Mouse (Mus musculus) MEL (cell line): ENCODE data around the gene 1700113H08Rik. TPM values are rescaled to one million over a fixed set of nuclear protein-coding genes. Genes with fewer than 3 reads are reported as not detected.

ENCODE experiments used
- DNase-seq: peaks from one replicate; pipeline ENCODE4 v3.0.0; 2011; ENCODE audit warnings: low read depth, low spot score
- H3K27ac ChIP-seq: 2 replicates; pipeline ENCODE4 v1.5.1; 2012; ENCODE audit warnings: low read depth, mild to moderate bottlenecking, control low read depth, low read length, moderate library complexity; ENCODE audit not compliant: control insufficient read depth
- H3K27me3 ChIP-seq, 2 experiments: fragments of 150-350 bp in 1 of 2; sonication (generic) in 1 of 2; 2 replicates each; pipeline ENCODE4 v1.6.1; 2012; ENCODE audit warnings: low read length in 2 of 2, mild to moderate bottlenecking in 2 of 2, improper control_type of control experiment in 1 of 2, moderate library complexity in 1 of 2; ENCODE audit not compliant: insufficient read depth in 2 of 2, control insufficient read depth in 1 of 2
- H3K36me3 ChIP-seq, 2 experiments: 2 replicates each; pipeline ENCODE4 v1.6.1; 2012 to 2014; ENCODE audit warnings: low read length in 2 of 2, improper control_type of control experiment in 1 of 2, inconsistent platforms in 1 of 2, mild to moderate bottlenecking in 1 of 2; ENCODE audit not compliant: insufficient read depth in 2 of 2, control insufficient read depth in 1 of 2
- H3K4me1 ChIP-seq, 2 experiments: fragments of 150-350 bp in 1 of 2; sonication (generic) in 1 of 2; 2 replicates each; pipeline ENCODE4 v1.6.1; 2012; ENCODE audit warnings: low read length in 2 of 2, improper control_type of control experiment in 1 of 2, mild to moderate bottlenecking in 1 of 2; ENCODE audit not compliant: insufficient read depth in 2 of 2, control insufficient read depth in 1 of 2
- H3K4me3 ChIP-seq, 2 experiments: fragments of 150-350 bp in 1 of 2; sonication (generic) in 1 of 2; 2 replicates each; pipeline ENCODE4 v1.5.1; 2012; ENCODE audit warnings: low read depth in 2 of 2, low read length in 2 of 2, mild to moderate bottlenecking in 2 of 2, moderate library complexity in 2 of 2, control low read depth in 1 of 2, improper control_type of control experiment in 1 of 2; ENCODE audit not compliant: control insufficient read depth in 1 of 2, insufficient read depth in 1 of 2
- H3K79me2 ChIP-seq: 2 replicates; pipeline ENCODE4 v1.6.1; 2012; ENCODE audit warnings: mild to moderate bottlenecking, low read length, moderate library complexity; ENCODE audit not compliant: control insufficient read depth, poor library complexity, insufficient read depth
- H3K9ac ChIP-seq: 2 replicates; pipeline ENCODE4 v1.6.1; 2012; ENCODE audit warnings: low read depth, mild to moderate bottlenecking, control low read depth, low read length, moderate library complexity; ENCODE audit not compliant: control insufficient read depth, poor library complexity, severe bottlenecking
- H3K9me3 ChIP-seq: fragments of 150-350 bp; sonication (generic); replicated peaks from 2 replicates; pipeline ENCODE4 v1.6.1; 2012; ENCODE audit warnings: mild to moderate bottlenecking, low read length, improper control_type of control experiment, moderate library complexity; ENCODE audit not compliant: insufficient read depth
- BHLHE40 ChIP-seq: IDR thresholded peaks from 2 replicates; pipeline ENCODE4 v1.6.1; 2012; ENCODE audit warnings: low read depth, mild to moderate bottlenecking, inconsistent platforms, low read length, improper control_type of control experiment, borderline replicate concordance
- CHD1 ChIP-seq: IDR thresholded peaks from 2 replicates; pipeline ENCODE4 v1.6.1; 2012; ENCODE audit warnings: low read depth, mild to moderate bottlenecking, inconsistent platforms, low read length, improper control_type of control experiment
- CHD2 ChIP-seq: IDR thresholded peaks from 2 replicates; pipeline ENCODE4 v1.6.1; 2011; ENCODE audit warnings: low read length, improper control_type of control experiment
- CTCF ChIP-seq, 3 experiments: IDR thresholded peaks in 2 of 3; conservative IDR thresholded peaks in 1 of 3; 2 replicates each; pipeline ENCODE4 v1.5.1; 2011 to 2012; ENCODE audit warnings: low read length in 3 of 3, low read depth in 2 of 3, mild to moderate bottlenecking in 2 of 3, improper control_type of control experiment in 1 of 3, inconsistent platforms in 1 of 3, mixed read lengths in 1 of 3, moderate library complexity in 1 of 3; ENCODE audit not compliant: control insufficient read depth in 1 of 3, insufficient read depth in 1 of 3, poor library complexity in 1 of 3, severe bottlenecking in 1 of 3
- EP300 ChIP-seq, 2 experiments: IDR thresholded peaks; 2 replicates each; pipeline ENCODE4 v1.6.1; 2011; ENCODE audit warnings: improper control_type of control experiment in 2 of 2, low read length in 2 of 2, low read depth in 1 of 2, mild to moderate bottlenecking in 1 of 2
- GATA1 ChIP-seq: IDR thresholded peaks from 2 replicates; pipeline ENCODE4 v1.6.1; 2011; ENCODE audit warnings: low read depth, low read length, improper control_type of control experiment
- MAFK ChIP-seq: IDR thresholded peaks from 2 replicates; pipeline ENCODE4 v1.6.1; 2011; ENCODE audit warnings: low read depth, mild to moderate bottlenecking, low read length, improper control_type of control experiment, borderline replicate concordance
- MAX ChIP-seq: IDR thresholded peaks from 2 replicates; pipeline ENCODE4 v1.6.1; 2011; ENCODE audit warnings: low read length, improper control_type of control experiment
- MXI1 ChIP-seq: IDR thresholded peaks from 2 replicates; pipeline ENCODE4 v1.6.1; 2011; ENCODE audit warnings: mild to moderate bottlenecking, low read depth, low read length, improper control_type of control experiment
- MYC ChIP-seq: IDR thresholded peaks from 2 replicates; pipeline ENCODE4 v1.6.1; 2011; ENCODE audit warnings: low read depth, mild to moderate bottlenecking, low read length, improper control_type of control experiment, moderate library complexity
- NELFE ChIP-seq: IDR thresholded peaks from 2 replicates; pipeline ENCODE4 v1.6.1; 2011; ENCODE audit warnings: low read depth, low read length, improper control_type of control experiment
- NRF1 ChIP-seq: IDR thresholded peaks from 2 replicates; pipeline ENCODE4 v1.6.1; 2014; ENCODE audit warnings: low read depth, mild to moderate bottlenecking, inconsistent platforms, low read length, improper control_type of control experiment, moderate library complexity; ENCODE audit not compliant: poor library complexity, insufficient read depth, severe bottlenecking
- POLR2A ChIP-seq, 2 experiments: IDR thresholded peaks; 2 replicates each; pipeline ENCODE4 v1.6.1; 2011 to 2012; ENCODE audit warnings: low read length in 2 of 2, mild to moderate bottlenecking in 2 of 2, control low read depth in 1 of 2, improper control_type of control experiment in 1 of 2, low read depth in 1 of 2, moderate library complexity in 1 of 2; ENCODE audit not compliant: control insufficient read depth in 1 of 2, insufficient read depth in 1 of 2, poor library complexity in 1 of 2
- POLR2AphosphoS2 ChIP-seq: IDR thresholded peaks from 2 replicates; pipeline ENCODE4 v1.6.1; 2011; ENCODE audit warnings: low read length, improper control_type of control experiment
- POLR2AphosphoS5 ChIP-seq: IDR thresholded peaks from 2 replicates; pipeline ENCODE4 v1.6.1; 2012; ENCODE audit warnings: low read depth, borderline replicate concordance, mild to moderate bottlenecking, inconsistent platforms, low read length, moderate library complexity, mixed read lengths
- RCOR1 ChIP-seq: IDR thresholded peaks from 2 replicates; pipeline ENCODE4 v1.6.1; 2012; ENCODE audit warnings: low read depth, mild to moderate bottlenecking, inconsistent platforms, low read length, improper control_type of control experiment
- SIN3A ChIP-seq: IDR thresholded peaks from 2 replicates; pipeline ENCODE4 v1.6.1; 2012; ENCODE audit warnings: low read length, improper control_type of control experiment, inconsistent platforms
- TCF12 ChIP-seq: IDR thresholded peaks from 2 replicates; pipeline ENCODE4 v1.6.1; 2014; ENCODE audit warnings: low read depth, mild to moderate bottlenecking, inconsistent platforms, low read length, improper control_type of control experiment, moderate library complexity
- UBTF ChIP-seq: IDR thresholded peaks from 2 replicates; pipeline ENCODE4 v1.6.1; 2012; ENCODE audit warnings: low read depth, mild to moderate bottlenecking, inconsistent platforms, low read length, improper control_type of control experiment, moderate library complexity, borderline replicate concordance; ENCODE audit not compliant: insufficient read depth
- ZNF384 ChIP-seq: IDR thresholded peaks from 2 replicates; pipeline ENCODE4 v1.6.1; 2012; ENCODE audit warnings: low read depth, mild to moderate bottlenecking, inconsistent platforms, low read length, improper control_type of control experiment
- polyA plus RNA-seq, 2 experiments: library from polyadenylated mRNA; stranded (reverse) in 1 of 2; unstranded in 1 of 2; fragments of >175 nt in 1 of 2; fragments of >200 nt in 1 of 2; gene quantifications; 2 replicates each; pipeline versions ENCODE4 v1.2.1 to v1.2.4; 2012; ENCODE audit warnings: low replicate concordance in 2 of 2, low read depth in 1 of 2; ENCODE audit not compliant: insufficient read length in 2 of 2, insufficient read depth in 1 of 2, missing spikeins in 1 of 2
- total RNA-seq: library from RNA; depleted of rRNA; stranded (reverse); fragments of 300-350 nt; gene quantifications from 2 replicates; pipeline ENCODE4 v1.2.3, GENCODE M21; 2012

The 1700113H08Rik gene
- total and polyA plus RNA-seq, 3 experiments: not detected

DNA sequence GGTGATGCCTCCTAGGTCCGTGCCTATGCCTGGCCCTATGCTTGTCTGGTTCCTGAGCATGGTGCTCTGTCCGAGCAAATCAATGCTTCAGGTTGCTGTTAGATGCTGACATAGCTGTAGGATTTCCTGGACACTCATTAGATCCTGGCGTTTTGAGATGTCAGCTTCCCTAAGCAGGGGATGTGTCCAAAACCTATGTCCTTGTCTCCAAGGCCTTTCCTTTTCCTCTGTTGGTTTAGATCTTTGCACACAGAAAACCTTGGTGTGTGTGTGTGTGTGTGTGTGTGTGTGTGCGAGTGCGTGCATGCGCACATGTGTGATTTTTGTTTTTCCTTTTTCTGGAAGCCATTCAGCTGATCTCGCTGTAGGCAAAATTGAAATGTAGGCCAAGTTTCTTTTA lies 45.8 kb upstream of the 1700113H08Rik start:
- H3K9ac ChIP-seq: no peak overlapping the region
- H3K79me2 ChIP-seq: no peaks in the 10 kb centered on the region
- H3K4me3 ChIP-seq: no peak overlapping the region
- no peaks in the 10 kb centered on the region for H3K4me1 ChIP-seq
- H3K27ac ChIP-seq: no peak overlapping the region
- no peaks in the 10 kb centered on the region for H3K27me3 ChIP-seq
- no peaks in the 10 kb centered on the region for H3K9me3 ChIP-seq
- TF ChIP-seq EP300 (IDR thresholded peaks at IDR 0.05; ENCODE audit: low read depth in 1 of 2, low read length in 2 of 2) (no peak), CHD2 (no peak), MAFK (no peak)
- no peaks in the 10 kb centered on the region; a peak in 1 of 4 replicates for H3K36me3 ChIP-seq
- DNase-seq: no peak

DNA sequence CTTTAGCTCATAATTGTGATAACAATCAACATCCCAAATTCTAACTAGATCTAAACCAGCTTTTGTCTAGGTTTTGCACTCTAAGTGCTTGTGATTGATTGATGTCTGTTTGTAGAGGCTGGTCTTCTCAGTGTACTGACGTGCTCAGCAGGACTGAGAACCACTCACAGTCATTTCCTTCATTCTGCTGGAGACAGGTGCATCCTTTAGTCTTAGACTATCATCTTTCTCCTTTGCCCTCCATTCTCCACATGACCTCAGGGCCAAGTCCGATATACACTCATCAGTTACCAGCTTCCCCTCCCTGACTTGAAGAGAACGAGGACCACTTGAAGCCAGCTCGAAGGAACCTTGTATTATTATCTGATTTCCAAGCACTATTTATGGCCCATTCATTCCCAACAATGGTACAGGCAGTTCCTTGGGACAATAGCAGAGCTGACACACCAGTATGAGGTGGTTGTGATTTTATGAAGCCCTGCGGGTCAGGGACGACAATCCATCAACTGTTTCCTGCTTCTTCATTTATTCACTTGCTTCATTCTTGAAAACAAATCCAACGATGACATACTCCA lies 43.4 kb upstream of the 1700113H08Rik start:
- H3K4me3 ChIP-seq: no peak overlapping the region
- DNase-seq: no peak
- H3K9ac ChIP-seq: no peak overlapping the region
- no peaks in the 10 kb centered on the region for H3K27me3 ChIP-seq
- H3K4me1 ChIP-seq: no peaks in the 10 kb centered on the region
- H3K27ac ChIP-seq: no peak overlapping the region
- no peaks in the 10 kb centered on the region; a peak in 1 of 4 replicates for H3K36me3 ChIP-seq
- H3K79me2 ChIP-seq: no peaks in the 10 kb centered on the region
- TF ChIP-seq GATA1: no peak
- TF ChIP-seq CTCF (IDR thresholded peaks at IDR 0.05 in 2 of 3, conservative IDR thresholded peaks at IDR 0.05 in 1 of 3; ENCODE audit: control insufficient read depth in 1 of 3, insufficient read depth in 1 of 3, low read depth in 2 of 3, low read length in 3 of 3, poor library complexity in 1 of 3, severe bottlenecking in 1 of 3): no peak
- no peak for TF ChIP-seq NRF1
- no peak for TF ChIP-seq MAX
- no peak for TF ChIP-seq MXI1
- no peak for TF ChIP-seq MYC
- no peak for TF ChIP-seq POLR2A (IDR thresholded peaks at IDR 0.05; ENCODE audit: control insufficient read depth in 1 of 2, insufficient read depth in 1 of 2, low read depth in 1 of 2, low read length in 2 of 2, poor library complexity in 1 of 2)
- TF ChIP-seq POLR2AphosphoS5: no peak
- TF ChIP-seq UBTF: no peak
- TF ChIP-seq BHLHE40: no peak
- TF ChIP-seq ZNF384: no peak
- TF ChIP-seq CHD1: no peak
- no peak for TF ChIP-seq SIN3A
- no peak for TF ChIP-seq NELFE
- no peak for TF ChIP-seq POLR2AphosphoS2
- no peak for TF ChIP-seq RCOR1
- TF ChIP-seq CHD2: no peak
- no peak for TF ChIP-seq TCF12
- H3K9me3 ChIP-seq: no peaks in the 10 kb centered on the region
